Mouse (Mus musculus) lung, adult 18-20 months (tissue): Measurements from ENCODE around the gene Pgbd1.

Source experiments
- DNase-seq, 2 experiments: peaks; one replicate each; pipeline ENCODE4 v3.0.0; 2022; ENCODE audit warnings: mixed read lengths in 2 of 2

The Pgbd1 gene

DNA sequence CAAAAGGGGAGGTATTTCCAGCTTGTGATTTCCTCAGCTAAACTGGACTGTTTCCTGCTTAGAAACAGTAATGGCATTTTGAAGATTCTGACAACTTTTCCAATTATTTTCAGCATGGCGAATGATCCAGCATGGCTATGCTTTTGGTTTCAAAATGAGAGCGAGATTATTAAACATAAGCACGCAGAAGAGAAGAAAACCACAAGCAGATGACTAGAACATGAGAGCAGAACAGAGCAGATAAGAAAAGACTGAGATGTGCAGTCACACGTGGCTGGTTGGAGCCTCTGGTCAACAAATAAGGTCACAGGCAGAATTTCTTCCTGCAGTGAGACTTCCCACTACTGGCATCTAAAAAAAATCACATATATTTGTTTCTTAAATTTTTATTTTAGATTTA is 25.6 kb downstream of the Pgbd1 start:
- DNase-seq: no peak

DNA sequence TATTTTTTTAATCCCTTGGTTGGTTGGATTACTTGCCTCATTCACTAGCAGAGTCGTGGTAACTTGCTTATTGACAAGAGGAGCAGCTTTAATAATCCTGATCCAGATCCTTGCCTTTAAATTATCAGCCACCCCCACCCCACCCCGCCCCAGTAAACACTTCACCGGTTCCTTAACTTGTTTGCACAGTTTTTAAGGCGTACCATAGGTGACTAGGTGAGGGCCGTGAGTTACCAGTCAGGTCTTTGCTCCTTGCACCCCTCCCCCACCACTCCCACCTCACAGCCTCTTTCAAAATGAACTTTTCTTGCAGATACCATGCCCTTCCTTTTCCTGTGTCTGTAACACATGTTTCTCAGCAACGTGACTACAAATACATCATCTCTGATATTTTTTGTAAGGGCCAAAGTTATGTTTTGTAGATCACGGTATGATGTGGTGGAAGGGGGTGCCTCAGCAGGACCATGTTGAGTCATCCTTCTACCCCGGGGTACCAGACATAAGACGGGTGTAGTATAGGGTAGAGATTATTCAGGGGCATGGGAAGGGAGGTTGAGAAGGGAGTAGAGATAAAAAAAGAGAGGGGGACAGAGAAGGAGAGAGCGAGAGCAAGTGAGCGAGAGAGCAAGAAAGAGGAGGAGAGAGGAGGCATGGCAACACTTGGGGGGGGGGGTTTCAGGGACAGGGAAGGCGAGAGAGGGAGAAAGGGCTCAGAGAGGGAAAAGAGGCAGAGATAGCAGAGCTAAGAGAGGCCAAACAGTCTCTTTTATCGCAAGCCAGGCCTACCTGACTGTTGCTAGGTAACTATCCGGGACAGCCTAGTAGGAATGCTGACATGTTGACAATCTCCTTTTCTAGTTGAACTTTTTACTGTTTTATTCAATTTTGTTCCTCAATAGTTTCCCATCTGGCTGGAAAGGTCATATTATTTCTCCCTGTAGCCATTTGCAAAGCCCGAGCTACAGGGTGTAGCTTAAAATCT is 26.3 kb downstream of the Pgbd1 start:
- peak; percentile 42 to 60 for DNase-seq

- no peak for DNase-seq
Observed at GRCm38 (mm10) chr13:21408805-21409459, 31.9 kb downstream of the Pgbd1 start.

DNA sequence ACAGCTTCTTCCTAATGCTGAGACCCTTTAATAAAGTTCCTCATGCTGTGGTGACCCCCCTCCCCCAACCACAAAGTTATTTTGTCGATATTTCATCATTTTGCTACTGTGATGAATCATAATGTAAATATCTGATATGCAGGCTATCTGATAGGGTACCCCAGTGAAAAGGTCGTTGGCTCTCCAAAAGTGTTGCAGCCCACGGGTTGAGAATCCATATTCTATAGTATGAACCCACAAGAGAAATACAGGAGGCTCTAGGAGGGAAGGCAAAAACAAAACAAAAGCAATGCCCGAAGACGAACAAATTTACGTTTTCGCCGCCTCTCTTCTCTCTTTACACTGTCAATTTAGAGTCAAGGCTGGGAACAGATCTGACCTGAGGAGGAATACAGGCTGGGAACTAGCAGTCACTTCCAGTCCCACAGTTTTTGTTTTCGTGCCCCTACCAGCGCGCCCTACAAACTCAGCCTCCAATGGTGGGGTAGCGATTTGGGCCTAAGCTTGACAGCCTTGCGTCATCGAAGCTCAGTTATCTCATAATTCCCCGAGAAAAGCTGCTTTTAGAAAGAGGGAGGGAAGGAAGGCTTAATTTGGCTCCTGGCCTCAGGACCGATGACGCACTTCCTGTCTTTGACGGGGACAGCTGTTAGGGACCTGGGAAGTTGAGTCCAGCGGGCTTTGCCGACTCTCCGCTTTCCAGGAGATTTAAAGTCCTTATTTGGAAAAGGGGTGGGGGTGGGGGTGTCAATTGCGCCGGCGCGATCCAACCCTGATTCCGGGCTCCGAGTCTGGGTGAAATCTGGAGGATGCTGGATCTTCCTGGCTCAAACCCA is 32.7 kb downstream of the Pgbd1 start:
- DNase-seq: peak; percentile 88 to 91

GRCm38 (mm10) chr13:21407341-21407740 is 33.5 kb downstream of the Pgbd1 start:
- DNase-seq: no peak

DNA sequence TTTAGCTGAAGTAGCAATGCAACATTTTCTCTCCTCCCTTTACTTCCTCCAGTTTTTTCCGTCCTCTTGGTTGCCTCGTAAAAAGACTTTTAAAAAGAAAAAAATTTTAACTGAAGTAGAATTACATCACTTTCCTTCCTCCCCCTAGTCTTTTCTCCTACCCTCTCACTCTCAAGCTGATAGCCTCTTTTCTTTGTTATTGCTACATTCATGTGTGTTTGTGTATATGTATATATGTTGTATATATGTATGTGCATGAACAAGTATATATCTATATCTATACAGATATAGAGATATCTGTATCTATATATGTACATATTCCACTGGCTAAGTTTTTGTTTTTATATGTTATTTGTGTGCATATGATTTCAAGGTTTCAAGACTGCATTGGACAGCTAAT is 38.0 kb downstream of the Pgbd1 start:
- no peak for DNase-seq

DNA sequence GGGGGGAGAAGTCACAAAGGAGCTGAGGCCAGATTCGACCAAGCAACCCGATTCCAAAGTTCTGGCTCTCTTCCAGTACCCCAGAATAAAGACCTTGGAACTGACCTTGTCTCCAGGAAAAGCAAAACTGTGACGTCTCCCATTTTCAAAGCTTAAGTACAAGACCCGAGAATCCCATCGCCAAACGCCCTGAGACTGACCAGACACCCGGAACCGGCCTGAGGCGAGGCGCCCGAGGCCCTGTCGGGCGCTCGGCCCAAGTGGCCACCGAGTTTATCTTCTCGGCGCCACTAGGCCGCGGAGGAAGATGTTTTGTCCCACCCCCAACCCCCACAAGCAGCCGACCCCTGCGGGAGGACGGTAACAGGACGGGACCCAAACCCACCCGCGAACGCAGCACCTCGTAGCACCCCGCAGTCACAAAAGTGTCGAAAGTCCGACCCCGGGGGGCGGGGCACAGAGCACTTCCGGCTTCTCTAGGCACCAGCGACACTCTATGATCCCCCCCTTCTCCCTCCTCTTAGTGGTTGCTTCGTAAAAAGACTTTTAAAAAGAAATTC is 38.5 kb downstream of the Pgbd1 start, which contains the start of gene Zkscan3:
Gene Zkscan3 (minus strand): TSS at position 469 of the 560 bp plus-strand sequence.
- peak; percentile 84 for DNase-seq

DNA sequence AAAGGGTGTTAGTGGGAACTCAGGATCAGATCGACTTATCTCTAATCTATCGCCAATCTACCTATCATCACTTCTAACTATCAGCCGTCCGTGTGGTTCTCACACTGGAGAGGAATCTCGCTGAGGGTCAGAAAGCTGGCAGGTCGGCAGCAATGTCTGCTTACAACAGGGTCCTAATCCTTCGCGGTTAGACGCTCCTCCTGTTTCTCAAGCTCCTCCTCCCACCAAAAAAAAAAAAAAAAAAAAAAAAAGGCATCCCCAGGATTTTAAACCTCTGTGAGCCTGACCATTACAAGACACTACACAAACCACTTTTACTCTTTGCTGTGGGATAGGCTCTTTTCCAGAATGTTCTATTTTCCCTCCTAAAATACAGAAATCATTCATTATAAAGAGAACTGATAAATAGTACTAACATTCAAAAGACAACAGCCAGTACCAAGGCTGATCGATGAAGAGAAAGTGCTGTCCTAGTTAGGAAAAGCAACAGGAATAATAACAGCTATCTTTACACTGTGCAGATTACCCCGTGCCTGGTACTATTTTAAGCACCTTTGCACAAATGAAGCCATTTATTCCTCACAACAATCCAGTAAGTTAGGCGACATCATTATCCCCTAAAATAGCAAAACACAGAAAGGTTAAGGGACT is 39.1 kb downstream of the Pgbd1 start:
- DNase-seq: no peak

GRCm38 (mm10) chr13:21401166-21401565 is 39.7 kb downstream of the Pgbd1 start:
- no peak for DNase-seq

GRCm38 (mm10) chr13:21397486-21397885 is 43.4 kb downstream of the Pgbd1 start:
- DNase-seq: no peak

- DNase-seq: peak in 1 of 2 experiments; percentile 9
Observed at GRCm38 (mm10) chr13:21396048-21396447, 44.8 kb downstream of the Pgbd1 start.

- no peak for DNase-seq
Observed at GRCm38 (mm10) chr13:21395623-21396022, 45.2 kb downstream of the Pgbd1 start.

DNA sequence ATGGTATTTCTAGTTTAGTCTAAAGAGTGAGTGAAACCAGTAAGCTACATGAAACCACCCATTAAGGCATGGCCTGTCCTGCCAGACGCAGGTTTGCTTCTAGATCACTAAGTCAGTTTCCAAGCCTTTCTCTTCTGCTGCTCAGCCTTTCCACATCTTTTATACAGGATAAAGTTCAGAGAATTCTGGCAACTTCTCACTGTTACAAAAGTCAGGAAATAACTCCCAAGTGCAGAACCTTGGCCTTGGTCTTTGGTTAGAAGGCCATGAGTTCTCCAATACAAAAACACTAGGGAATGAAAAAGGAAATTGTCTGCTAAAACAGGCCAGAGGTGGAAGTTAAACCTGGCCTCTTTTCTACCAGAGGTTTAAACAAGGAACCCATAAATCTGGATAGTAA is 45.6 kb downstream of the Pgbd1 start:
- DNase-seq: no peak

DNA sequence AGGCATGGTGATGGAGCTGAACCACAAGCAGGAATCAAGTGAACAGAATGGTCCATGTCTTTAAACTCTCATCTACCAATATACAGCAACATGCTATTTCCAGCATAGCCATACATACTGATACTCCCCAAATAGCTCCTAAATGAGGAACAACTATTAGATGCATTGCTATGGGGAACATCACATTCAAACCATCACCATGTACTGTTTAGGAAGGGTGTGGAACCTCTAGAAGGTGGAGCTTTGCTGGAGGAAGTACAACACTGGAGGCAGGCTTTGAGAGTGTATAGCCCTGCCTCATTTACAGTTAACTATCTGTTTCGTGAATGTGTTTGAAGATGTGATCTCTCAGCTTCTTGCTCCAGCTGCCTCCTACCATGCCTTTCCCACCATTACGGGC is 63.1 kb downstream of the Pgbd1 start:
- DNase-seq: no peak

DNA sequence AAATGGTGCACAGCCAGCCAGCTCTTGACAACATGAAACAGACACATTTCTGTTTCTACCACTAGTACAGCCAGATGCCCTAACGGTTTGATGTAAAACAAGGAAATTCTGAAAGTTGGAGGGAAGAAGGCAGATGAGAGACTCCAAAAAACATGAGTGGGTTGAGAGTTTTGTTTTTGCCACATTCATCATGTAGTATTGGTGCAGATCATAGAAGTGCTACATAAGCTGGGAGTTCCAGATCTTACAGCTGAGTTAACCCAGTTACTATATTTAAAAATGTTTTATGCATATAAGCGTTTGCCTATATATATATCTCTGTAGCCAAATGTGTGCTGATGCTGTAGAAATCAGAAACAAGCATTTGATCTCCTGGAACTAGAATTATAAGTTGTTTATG is 68.2 kb downstream of the Pgbd1 start:
- DNase-seq: no peak
